Mouse (Mus musculus): ENCODE results near the gene Vps13d.

Vps13d gene

GRCm38 (mm10) chr4:145037006-145037405 lies 157.8 kb downstream of the Vps13d start:
- no peak for DNase-seq (ENCODE audit: low spot score)

- DNase-seq (ENCODE audit: low spot score): no peak
Measured at GRCm38 (mm10) chr4:145035450-145035849, 159.4 kb downstream of the Vps13d start.

GRCm38 (mm10) chr4:145034506-145035243 lies 160.1 kb downstream of the Vps13d start:
- DNase-seq (ENCODE audit: low spot score): peak; percentile 41

GRCm38 (mm10) chr4:145033392-145033791 lies 161.4 kb downstream of the Vps13d start:
- no peak for DNase-seq (ENCODE audit: low spot score)

DNA sequence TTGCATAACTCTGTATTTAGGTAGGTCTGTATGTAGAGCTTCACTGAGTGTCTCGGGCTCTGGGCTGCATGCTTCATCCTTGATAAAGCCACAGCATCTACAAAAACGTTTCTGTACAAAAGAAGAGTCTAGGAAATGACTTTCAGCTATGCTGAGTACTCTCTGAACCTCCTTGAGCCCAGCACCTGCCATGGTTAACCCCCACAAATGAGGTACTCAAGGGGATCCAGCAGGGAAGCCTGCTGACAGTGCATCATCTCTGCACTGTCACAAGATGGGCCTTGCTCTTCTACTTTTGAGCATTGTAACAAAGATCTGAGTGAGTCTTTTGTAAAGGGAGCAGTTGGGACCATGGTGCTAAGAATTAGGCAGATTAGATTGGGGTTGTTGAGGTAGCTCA lies 162.2 kb downstream of the Vps13d start:
- no peak for DNase-seq (ENCODE audit: low spot score)

DNA sequence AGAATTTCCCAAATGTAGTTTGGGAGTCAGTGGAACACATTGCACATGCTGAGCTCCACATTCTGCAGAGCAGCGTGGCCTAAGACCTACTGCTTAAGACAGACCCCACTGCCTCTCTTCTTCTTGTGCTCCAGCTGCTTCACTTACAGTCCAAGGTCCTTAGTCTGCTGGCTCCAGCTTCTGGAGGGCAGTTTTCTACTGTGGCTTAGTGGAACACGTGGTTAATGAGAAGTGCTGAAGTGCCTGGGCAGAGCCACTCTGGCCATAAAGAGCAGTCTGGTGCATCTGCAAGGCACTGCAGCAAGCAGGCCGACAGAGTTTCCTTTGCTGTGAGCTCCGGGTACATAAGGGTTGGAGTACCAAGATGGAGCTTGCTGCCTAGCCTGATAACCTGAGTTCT lies 163.3 kb downstream of the Vps13d start:
- DNase-seq (ENCODE audit: low spot score): no peak

DNA sequence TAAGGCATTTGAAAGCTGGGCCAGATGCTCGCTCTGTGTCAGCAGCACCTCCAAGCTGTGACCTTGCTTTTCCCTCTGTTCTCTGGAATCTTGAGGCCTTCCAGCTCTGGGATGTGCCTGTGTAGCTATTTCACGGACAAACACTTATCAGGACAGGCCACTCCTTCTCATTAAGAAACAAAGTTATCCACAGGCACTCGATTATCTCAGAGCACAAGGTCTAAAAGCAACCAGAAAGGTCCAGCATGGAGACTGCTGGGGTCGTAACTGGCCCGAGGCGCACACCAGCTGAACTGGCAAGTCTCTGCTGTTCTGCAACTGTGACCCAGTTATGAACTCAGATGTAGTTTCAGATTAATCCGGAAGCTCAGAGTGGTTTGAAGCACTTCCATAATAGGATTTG lies 168.4 kb downstream of the Vps13d start:
- DNase-seq (ENCODE audit: low spot score): peak; percentile 51

DNA sequence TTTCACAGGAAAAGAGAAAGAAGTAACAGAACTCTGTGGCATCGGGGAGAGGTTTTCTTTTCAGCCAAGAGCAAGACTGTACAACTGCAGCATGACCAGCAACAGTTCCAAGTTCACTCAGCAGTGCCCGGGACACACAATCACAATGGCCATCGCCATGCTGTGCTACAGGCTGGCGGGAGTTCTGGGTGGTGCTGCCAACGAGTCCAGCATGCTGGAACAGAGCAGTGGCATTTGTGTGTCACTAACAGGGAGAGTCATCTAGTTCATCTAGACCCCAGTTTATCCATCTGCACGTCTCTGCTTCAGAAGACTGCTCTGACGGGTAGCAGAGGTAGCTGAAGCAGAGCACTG lies 169.4 kb downstream of the Vps13d start:
- no peak for DNase-seq (ENCODE audit: low spot score)

DNA sequence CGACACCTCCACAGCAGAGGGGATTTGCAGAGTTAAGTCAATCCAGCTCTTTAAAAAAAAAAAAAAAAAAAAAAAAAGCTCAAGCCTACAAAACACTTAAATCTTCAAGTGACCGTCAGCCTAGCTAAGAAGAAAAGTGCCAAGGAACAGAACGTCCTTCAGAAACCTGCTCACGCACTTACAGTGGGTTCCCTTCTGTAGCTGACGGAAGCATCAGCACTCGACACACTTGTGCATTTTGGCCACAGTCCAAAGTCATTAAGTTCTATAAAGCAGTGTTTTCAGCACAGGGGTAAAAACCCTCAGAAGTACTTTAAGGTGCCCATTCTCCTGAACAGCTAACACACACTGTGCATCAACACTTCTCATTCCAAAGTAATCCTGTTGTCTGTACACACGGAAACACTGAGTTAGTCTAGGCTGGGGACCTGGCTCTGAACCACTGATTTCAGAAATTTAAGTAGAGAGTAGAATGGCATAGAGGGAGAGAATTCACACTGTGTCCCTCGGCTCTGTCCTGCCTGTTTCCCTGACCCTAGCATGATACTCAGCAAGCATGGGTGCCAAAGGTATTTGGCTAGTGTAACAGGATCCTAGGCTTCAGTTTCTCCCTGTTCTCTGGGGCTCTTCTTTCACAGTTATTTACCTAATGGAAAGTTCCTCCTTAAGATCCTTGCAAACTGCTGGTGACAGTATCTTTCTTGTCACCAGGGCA lies 170.0 kb downstream of the Vps13d start:
- no peak for DNase-seq (ENCODE audit: low spot score)

GRCm38 (mm10) chr4:145023911-145024310 lies 170.9 kb downstream of the Vps13d start:
- peak; percentile 51 for DNase-seq (ENCODE audit: low spot score)

DNA sequence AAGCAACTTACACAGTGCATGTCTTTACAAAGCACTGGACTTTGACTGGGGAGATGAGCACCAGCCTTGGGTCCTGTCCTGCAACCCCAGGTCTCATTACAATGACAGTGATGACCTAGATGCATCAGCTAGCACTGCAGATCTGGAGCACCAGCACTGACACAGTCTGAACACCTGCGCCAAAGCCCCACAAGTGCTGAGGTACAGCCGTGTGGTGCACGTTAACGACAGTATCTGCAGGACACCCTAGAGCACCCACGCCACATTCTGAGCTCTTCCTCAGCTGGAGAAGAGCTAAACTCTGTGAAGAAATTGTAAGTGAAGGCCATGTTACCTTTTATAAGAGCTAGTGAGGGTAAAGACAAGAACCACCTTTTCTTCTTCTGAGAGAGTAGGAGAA lies 172.0 kb downstream of the Vps13d start:
- no peak for DNase-seq (ENCODE audit: low spot score)

GRCm38 (mm10) chr4:145022211-145022610 lies 172.6 kb downstream of the Vps13d start:
- DNase-seq (ENCODE audit: low spot score): no peak

DNA sequence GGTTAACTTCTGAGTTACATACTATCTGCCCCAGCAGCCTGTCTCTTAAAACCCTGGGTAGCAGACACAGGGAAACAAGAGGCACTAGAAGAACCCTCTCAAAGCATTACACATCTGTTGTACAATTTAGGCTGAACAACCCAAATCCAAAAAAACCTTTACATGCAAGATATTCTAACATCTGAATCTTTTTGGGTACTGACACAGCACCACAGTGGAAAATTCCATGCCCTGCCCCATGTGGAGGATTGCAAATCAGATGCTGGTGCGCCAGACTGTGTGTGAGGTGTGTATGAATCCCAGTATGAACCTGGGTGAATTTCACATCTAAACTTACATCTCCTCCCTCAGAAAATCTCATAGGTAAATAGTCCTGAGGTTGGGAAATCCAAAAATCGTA lies 174.4 kb downstream of the Vps13d start:
- no peak for DNase-seq (ENCODE audit: low spot score)

- no peak for DNase-seq (ENCODE audit: low spot score)
Measured at GRCm38 (mm10) chr4:145019121-145019714, 175.6 kb downstream of the Vps13d start.

DNA sequence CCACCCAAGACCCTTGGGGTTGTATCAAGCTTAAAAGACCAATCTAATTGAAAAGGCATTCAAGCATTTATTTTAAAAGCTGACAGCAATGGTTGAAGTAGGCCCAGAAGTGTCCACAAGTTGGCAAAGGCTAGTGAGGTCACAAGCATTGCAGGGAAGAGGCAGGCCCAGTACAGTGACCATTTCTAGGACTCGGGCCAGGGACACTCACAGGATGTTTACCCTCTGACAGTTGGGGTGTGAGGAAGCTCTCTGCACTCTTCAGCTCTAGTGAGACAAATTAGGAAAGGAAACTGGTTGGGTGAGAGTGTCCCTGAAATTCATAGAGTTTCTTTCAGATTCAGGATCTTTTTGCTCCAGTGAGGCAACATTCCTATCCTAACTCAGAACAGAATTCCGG lies 177.1 kb downstream of the Vps13d start:
- DNase-seq (ENCODE audit: low spot score): peak; percentile 41

DNA sequence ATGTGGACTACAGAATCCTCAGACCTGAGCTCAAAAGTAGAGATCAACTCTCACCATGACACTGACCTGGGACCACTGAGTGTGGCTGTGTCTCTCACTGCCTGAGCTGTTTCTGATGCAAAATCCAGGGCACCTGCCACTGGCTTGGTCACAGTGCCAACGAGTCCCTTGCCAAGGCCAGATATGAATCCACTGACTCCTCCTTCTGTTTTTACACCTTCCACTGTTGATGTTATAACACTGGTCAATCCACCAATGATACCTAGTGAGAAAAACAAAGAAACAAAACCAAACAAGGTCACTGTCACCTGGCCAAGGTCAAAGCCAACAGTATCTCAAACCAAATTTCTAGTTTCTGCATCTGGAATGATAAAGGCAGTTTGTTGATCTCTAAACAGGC lies 178.1 kb downstream of the Vps13d start:
- DNase-seq (ENCODE audit: low spot score): no peak

- no peak for DNase-seq (ENCODE audit: low spot score)
Measured at GRCm38 (mm10) chr4:145014632-145014960, 180.2 kb downstream of the Vps13d start.

GRCm38 (mm10) chr4:145013760-145014631 lies 180.8 kb downstream of the Vps13d start:
- DNase-seq (ENCODE audit: low spot score): no peak

DNA sequence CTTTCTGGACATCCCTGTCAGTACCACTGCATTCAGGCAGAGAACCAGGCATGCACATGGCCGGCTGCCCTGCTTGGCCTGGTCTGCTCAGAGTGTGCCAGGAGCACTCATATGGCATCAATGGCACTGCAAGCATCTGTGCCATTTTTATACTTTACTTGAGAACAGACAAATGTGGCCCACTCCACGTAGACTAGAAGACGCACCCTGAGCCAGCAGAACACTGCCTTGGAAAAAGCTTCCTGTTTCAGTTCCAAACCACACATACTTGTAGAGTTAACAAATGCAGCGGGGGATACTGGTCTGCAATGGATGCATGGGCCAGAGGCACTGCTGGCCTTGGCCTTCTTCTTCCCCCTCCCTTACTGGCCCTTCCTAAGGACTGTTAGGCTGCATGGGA lies 181.6 kb downstream of the Vps13d start:
- no peak for DNase-seq (ENCODE audit: low spot score)

DNA sequence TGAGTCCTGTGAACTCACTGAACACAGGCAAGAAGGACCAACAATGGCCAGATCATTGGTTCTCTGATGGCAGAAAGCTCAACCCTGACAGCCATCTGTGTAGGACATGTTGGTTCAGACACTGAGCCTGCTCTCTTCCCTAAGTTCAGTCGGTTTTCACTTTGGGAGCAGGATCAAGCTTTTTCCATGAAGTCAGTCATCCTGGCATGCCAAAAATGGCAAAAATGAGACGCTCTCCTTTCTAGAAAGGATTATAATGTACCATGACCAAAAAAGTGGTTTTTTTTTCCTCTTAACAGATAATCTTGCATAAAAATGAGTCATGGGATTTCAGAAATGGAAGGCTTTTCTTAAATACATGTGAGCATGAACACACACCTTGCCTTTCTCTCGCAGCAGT lies 183.6 kb downstream of the Vps13d start:
- no peak for DNase-seq (ENCODE audit: low spot score)

DNA sequence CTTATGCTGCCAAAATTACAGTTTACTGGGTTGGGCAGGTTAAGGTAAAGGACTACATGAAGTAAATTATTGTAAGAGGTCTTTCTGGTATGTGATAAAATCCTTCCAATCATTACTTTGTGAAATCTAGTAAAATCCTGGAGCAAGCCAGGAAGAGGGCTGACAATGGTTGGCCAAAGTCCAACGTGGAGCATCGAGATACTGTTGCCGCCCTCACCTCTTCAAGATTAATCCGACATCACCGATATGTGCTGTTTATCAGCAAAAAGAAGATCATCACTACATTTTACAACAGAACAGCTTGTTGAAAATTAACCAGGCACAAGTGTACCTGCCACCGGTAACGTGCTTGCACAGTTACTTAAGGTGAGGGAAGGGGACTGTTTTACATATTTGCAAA lies 184.9 kb downstream of the Vps13d start:
- no peak for DNase-seq (ENCODE audit: low spot score)

DNA sequence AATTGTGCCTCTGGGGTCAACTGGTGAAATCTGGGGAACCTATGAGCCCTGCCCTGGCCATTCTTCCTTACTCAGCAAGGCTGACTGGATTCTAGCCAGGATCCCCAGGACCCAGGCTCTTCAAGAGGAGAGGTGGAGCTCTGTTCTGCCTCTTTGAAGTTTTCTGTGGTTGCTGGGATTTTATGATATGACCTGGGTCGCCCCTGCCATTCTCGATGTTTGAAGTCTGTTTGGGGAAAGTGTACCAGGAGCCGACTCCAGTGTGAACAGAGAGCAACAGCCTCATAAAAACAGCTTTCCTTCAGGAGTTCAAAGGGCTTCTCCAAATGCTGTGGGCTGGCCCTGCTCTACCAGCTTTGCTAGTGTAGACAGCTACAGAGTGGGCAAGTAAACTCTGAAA lies 185.4 kb downstream of the Vps13d start:
- no peak for DNase-seq (ENCODE audit: low spot score)

All from ovary, postnatal 36 days (tissue).